Mouse (Mus musculus) erythroblast, embryonic 14.5 days (primary cell): Measurements from ENCODE around the gene Ttc34. TPM values are rescaled to one million over a fixed set of nuclear protein-coding genes. Genes with fewer than 3 reads are reported as not detected.

Experiments
- H3K27me3 ChIP-seq: 2 replicates; pipeline ENCODE4 v1.6.1; 2012; ENCODE audit warnings: inconsistent platforms; ENCODE audit not compliant: control insufficient read depth
- H3K36me3 ChIP-seq: 2 replicates; pipeline ENCODE4 v1.6.1; 2012; ENCODE audit warnings: mild to moderate bottlenecking, inconsistent platforms; ENCODE audit not compliant: control insufficient read depth
- H3K4me1 ChIP-seq: 2 replicates; pipeline ENCODE4 v1.6.1; 2012; ENCODE audit warnings: inconsistent platforms; ENCODE audit not compliant: control insufficient read depth
- H3K4me3 ChIP-seq: replicated peaks from 2 replicates; pipeline ENCODE3; 2012; ENCODE audit warnings: moderate library complexity, mild to moderate bottlenecking, inconsistent platforms
- H3K9me3 ChIP-seq: 2 replicates; pipeline ENCODE4 v1.6.1; 2012; ENCODE audit warnings: low read length, inconsistent platforms, mixed read lengths; ENCODE audit not compliant: control insufficient read depth
- GATA1 ChIP-seq: IDR thresholded peaks from 2 replicates; pipeline ENCODE4 v1.6.1; 2012; ENCODE audit warnings: low read length, inconsistent platforms, mixed read lengths
- TAL1 ChIP-seq: IDR thresholded peaks from 3 replicates; pipeline ENCODE4 v1.6.1; 2012; ENCODE audit warnings: low read length, inconsistent platforms, mixed read lengths
- polyA plus RNA-seq: library from polyadenylated mRNA; stranded (reverse); fragments of >175 nt; gene quantifications from 2 replicates; pipeline ENCODE4 v1.2.3, GENCODE M21; 2012

The Ttc34 gene
- polyA plus RNA-seq, 1 experiment, result not detected

DNA sequence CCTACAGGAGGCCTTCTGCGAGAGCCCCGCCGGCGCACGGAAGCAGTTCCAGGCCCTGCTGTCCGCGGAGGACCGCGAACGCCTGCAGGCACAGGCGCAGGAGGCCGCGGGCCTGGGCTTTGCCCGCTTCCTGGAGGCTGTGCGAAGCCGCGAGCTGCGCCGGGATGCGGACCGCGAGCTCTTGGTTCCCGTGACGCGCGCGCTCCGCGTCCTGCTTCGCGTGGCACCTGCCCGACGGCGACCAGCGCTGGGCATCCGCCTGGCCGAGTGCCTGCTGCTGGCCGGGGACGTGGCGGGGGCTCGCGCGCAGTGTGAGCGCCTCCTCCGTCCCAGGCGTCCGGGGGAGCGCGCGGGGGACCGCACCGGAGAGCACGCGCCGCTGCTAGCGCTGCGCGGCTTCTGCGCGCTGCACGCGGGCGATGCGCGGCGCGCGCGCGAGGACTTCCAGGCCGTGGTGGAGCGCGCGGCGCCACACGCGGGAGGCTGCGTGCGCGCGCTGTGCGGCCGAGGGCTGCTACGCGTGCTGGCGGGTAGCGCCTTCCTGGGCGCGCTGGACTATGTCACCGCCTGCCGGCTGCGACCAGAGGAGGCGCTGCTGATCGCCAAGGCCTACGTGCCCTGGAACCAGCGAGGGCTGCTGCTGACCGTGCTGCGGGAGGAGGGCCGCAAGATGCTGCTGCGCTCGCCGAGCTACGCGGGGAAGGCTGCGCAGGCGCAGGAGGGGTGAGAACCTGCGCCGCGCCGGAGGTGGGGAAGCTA, 18.6 kb downstream of the Ttc34 start:
- Histone ChIP-seq H3K4me1 (peaks cover 5% of the 10 kb centered on the region), H3K9me3 (peaks cover 5% of the 10 kb centered on the region; the same call in 1 of the 2 replicates), H3K4me3 (peak overlapping the region; percentile 12), H3K36me3 (no peaks in the 10 kb centered on the region), H3K27me3 (peaks cover 51% of the 10 kb centered on the region)
- TF ChIP-seq GATA1 (no peak), TAL1 (no peak)

DNA sequence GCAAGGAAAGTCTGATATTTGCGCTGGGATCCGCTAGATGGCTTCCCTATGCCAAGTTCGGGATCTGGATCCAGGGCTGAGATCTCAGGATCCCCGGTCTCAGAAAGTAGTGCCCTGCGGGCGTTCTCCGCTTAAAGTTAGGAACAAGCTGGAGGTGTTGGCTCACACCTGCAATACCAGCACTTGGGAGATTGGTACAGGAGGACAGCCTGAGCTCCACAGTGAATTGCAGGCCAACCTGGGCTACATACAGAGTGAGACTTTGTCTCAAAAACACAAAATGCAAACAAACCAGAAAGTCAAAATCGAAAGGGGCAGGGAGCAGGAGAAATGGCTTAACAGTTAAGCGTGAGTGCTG, 19.2 kb downstream of the Ttc34 start:
- H3K36me3 ChIP-seq, result no peaks in the 10 kb centered on the region
- no peak overlapping the region for H3K4me3 ChIP-seq
- no peak for TF ChIP-seq TAL1
- H3K9me3 ChIP-seq, result peaks cover 5% of the 10 kb centered on the region; the same call in 1 of the 2 replicates
- H3K4me1 ChIP-seq, result peaks cover 5% of the 10 kb centered on the region
- peaks cover 51% of the 10 kb centered on the region for H3K27me3 ChIP-seq

DNA sequence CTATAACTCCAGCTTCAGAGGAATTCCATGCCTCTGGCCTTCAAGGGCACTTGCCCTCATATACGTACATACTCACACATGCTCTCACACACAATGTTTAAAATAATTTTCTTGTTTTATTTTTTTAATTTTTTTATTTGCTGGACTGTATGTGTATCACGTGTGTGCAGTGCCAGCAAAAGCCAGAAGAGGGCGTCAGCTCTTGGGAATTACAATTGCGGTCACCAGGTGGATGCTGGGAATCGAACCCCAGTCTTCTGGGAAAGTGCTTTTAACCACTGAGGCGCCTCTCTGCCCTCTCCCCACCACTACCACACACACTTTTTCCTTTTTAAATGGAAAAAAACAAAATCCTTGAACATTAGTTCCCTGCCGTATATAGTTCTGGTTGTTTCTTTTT, 19.6 kb downstream of the Ttc34 start:
- no peak overlapping the region for H3K4me3 ChIP-seq

DNA sequence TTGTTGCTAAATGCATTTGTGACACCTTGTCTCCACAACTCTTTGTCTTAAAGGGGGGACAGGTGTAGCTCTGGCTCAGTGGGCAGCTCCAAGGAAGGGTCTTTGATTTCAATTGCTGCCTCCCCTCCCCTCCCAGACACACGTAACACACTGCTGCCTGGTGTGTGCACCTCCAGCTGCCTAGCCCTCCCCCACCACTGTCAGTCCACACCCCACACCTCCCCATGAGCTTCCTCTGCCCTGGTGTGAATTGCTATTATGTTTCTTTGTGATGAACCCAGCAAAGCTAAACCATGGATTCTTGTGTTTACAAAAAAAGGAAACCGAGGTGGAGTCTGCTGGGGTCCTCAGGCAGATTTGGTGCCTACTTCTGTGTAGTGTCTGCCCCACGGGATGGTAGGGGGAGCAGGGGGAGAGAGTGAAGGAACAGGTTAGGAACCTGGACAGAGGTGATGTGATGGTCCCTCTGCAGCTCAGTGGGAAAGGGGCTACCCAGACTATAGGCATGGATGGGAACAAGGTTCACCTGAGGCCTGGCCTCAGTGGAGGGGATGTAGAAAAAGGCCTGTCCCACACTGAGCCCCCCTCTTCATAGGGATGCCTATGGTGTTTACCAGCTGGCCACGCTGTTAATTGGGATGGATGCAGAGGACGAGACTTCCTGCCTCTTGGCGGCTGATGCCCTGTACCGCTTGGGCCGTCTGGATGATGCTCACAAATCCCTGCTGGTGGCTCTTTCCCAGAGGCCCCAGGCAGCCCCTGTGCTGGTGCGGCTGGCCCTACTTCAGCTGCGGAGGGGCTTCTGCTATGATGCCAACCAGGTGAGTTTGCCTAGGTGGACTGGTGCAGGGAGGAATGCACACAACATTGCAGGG, 20.3 kb downstream of the Ttc34 start:
- peaks cover 5% of the 10 kb centered on the region for H3K4me1 ChIP-seq
- TF ChIP-seq GATA1 (no peak), TAL1 (no peak)
- peaks cover 5% of the 10 kb centered on the region; the same call in 1 of the 2 replicates for H3K9me3 ChIP-seq
- H3K36me3 ChIP-seq, result no peaks in the 10 kb centered on the region
- no peak overlapping the region for H3K4me3 ChIP-seq
- peaks cover 51% of the 10 kb centered on the region for H3K27me3 ChIP-seq

More for the DNA sequence above, 19.6 kb downstream of the Ttc34 start:
- Histone ChIP-seq H3K9me3 (peaks cover 5% of the 10 kb centered on the region; the same call in 1 of the 2 replicates), H3K4me1 (peaks cover 5% of the 10 kb centered on the region), H3K27me3 (peaks cover 51% of the 10 kb centered on the region), H3K36me3 (no peaks in the 10 kb centered on the region)
- TF ChIP-seq GATA1, result no peak
- TF ChIP-seq TAL1, result no peak

- peaks cover 5% of the 10 kb centered on the region; the same call in 1 of the 2 replicates for H3K9me3 ChIP-seq
- H3K27me3 ChIP-seq, result peaks cover 50% of the 10 kb centered on the region
- TF ChIP-seq TAL1 (no peak), GATA1 (no peak)
Observed at GRCm38 (mm10) chr4:154858601-154859000, 21.3 kb downstream of the Ttc34 start.

GRCm38 (mm10) chr4:154861967-154862366, 24.7 kb downstream of the Ttc34 start:
- TF ChIP-seq GATA1 (no peak), TAL1 (no peak)
- H3K4me3 ChIP-seq, result no peak overlapping the region
- no peaks in the 10 kb centered on the region for H3K36me3 ChIP-seq
- no peaks in the 10 kb centered on the region; the same call in 1 of the 2 replicates for H3K9me3 ChIP-seq
- peaks cover 16% of the 10 kb centered on the region for H3K4me1 ChIP-seq
- H3K27me3 ChIP-seq, result peaks cover 17% of the 10 kb centered on the region

More at GRCm38 (mm10) chr4:154858601-154859000, 21.3 kb downstream of the Ttc34 start:
- H3K36me3 ChIP-seq, result no peaks in the 10 kb centered on the region
- peaks cover 5% of the 10 kb centered on the region for H3K4me1 ChIP-seq
- H3K4me3 ChIP-seq, result no peak overlapping the region

DNA sequence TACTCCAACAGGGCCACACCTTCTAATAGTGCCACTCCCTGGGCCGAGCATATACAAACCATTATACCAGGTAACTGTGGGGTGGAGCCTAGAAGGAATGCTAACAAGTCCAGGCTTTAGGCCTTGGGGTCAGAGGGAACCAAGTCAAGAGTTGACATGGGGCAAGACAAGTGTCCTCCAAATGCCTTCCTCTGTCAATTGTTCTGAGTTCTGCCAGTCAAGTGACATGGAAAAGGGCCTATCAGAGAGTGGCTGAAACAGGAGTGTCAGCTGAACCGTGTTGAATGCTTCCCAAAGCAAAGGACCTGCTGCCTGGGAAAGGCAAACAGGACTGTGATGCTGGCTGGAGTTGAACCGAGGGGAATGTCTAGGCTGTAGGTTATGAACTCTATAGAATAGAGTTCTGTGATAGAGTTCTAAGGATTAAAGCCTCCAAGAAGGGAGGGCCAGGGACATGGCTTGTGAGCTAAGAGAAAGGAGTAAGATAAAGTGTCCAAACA, 26.2 kb downstream of the Ttc34 start:
- H3K9me3 ChIP-seq, result no peaks in the 10 kb centered on the region
- peaks cover 16% of the 10 kb centered on the region for H3K4me1 ChIP-seq
- no peaks in the 10 kb centered on the region for H3K36me3 ChIP-seq
- no peak for TF ChIP-seq GATA1
- no peak for TF ChIP-seq TAL1
- no peak overlapping the region for H3K4me3 ChIP-seq
- peaks cover 6% of the 10 kb centered on the region for H3K27me3 ChIP-seq

DNA sequence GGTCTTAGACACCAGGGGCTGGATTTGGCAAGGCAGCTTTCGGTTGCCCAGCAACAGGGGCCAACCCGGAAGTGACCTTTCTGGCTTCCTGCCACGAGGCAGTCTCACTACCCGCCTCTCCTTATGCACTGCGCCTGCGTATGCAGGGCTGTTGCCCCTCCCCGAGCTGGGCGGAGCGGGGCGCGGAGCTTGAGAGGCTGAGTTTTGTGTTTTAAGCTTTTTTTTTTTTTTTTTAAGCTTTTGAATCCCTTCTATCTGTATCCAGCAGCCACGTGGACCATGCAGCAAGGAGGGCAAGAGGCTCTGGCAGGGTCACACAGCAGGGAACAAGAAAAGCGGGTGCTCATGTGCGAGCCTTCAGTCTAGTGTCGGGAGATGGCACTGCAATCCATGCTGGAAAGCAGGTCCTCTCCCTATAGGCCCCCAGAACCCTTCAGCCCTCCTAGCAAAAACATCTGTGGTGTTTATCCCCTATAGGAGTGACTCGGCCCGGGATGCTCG, 27.1 kb downstream of the Ttc34 start:
- TF ChIP-seq GATA1, result no peak
- TF ChIP-seq TAL1, result no peak
- H3K4me3 ChIP-seq, result peak overlapping the region; percentile 54
- H3K27me3 ChIP-seq, result peaks cover 1% of the 10 kb centered on the region
- H3K36me3 ChIP-seq, result no peaks in the 10 kb centered on the region
- H3K9me3 ChIP-seq, result no peaks in the 10 kb centered on the region
- H3K4me1 ChIP-seq, result peaks cover 16% of the 10 kb centered on the region
